Mouse (Mus musculus) kidney, embryonic 14.5 days (tissue): ENCODE measurements around the gene Larp7. TPM values are rescaled to one million over a fixed set of nuclear protein-coding genes. Genes with fewer than 3 reads are reported as not detected.

ENCODE experiments used
- ATAC-seq: fragments of 200-750 bp; cut with Nextera tagmentation; 2 replicates; pipeline ENCODE4 v1.8.0; 2017; ENCODE audit warnings: moderate number of reproducible peaks, mild to moderate bottlenecking, moderate TSS enrichment, moderate library complexity; ENCODE audit not compliant: low FRiP score, low TSS enrichment
- H3K27ac ChIP-seq: fragments of 300-500 bp; sonication (generic); 2 replicates; pipeline ENCODE4 v1.5.1; 2014; ENCODE audit warnings: low read depth, mild to moderate bottlenecking, low read length, moderate library complexity, mixed read lengths
- H3K27me3 ChIP-seq: fragments of 300-500 bp; sonication (generic); 2 replicates; pipeline ENCODE4 v1.6.1; 2014; ENCODE audit warnings: mild to moderate bottlenecking, low read length; ENCODE audit not compliant: control insufficient read depth, insufficient read depth
- H3K36me3 ChIP-seq: fragments of 300-500 bp; sonication (generic); 2 replicates; pipeline ENCODE4 v1.6.1; 2014; ENCODE audit warnings: low read length, mixed read lengths; ENCODE audit not compliant: control insufficient read depth, insufficient read depth
- H3K4me1 ChIP-seq: fragments of 300-500 bp; sonication (generic); 2 replicates; pipeline ENCODE4 v1.6.1; 2014; ENCODE audit warnings: low read length, mixed read lengths; ENCODE audit not compliant: control insufficient read depth, insufficient read depth
- H3K4me2 ChIP-seq: fragments of 300-500 bp; sonication (generic); replicated peaks from 2 replicates; pipeline ENCODE4 v1.6.1; 2014; ENCODE audit warnings: low read depth, mild to moderate bottlenecking, low read length
- H3K4me3 ChIP-seq: fragments of 300-500 bp; sonication (generic); 2 replicates; pipeline ENCODE4 v1.5.1; 2014; ENCODE audit warnings: mild to moderate bottlenecking, low read length
- H3K9ac ChIP-seq: fragments of 300-500 bp; sonication (generic); 2 replicates; pipeline ENCODE4 v1.6.1; 2014; ENCODE audit warnings: low read depth, mild to moderate bottlenecking, low read length, moderate library complexity
- H3K9me3 ChIP-seq: fragments of 300-500 bp; sonication (generic); 2 replicates; pipeline ENCODE4 v1.6.1; 2016; ENCODE audit warnings: low read length; ENCODE audit not compliant: control insufficient read depth
- WGBS: fragments of 180-500 bp; shearing (Covaris S2); extraction: QIAGEN DNeasy Blood & Tissue Kit; methylation state at CpG from one replicate; pipeline ENCODE4 v1.1.7; 2014; 5-methylcytosine and 5-hydroxymethylcytosine counted together
- polyA plus RNA-seq: library from polyadenylated mRNA; unstranded; fragments of >200 nt; fragmentation: Nextera tagmentation; extraction: Ambion mirVana; gene quantifications from 2 replicates; pipeline ENCODE4 v1.2.1, GENCODE M21; 2014

Gene Larp7
- polyA plus RNA-seq, 1 experiment from 2014 or later, result 65.2 TPM

GRCm38 (mm10) chr3:127521156-127521555 lies 32.0 kb downstream of the Larp7 start:
- no peak for ATAC-seq
- H3K27me3 ChIP-seq, result no peaks in the 10 kb centered on the region

DNA sequence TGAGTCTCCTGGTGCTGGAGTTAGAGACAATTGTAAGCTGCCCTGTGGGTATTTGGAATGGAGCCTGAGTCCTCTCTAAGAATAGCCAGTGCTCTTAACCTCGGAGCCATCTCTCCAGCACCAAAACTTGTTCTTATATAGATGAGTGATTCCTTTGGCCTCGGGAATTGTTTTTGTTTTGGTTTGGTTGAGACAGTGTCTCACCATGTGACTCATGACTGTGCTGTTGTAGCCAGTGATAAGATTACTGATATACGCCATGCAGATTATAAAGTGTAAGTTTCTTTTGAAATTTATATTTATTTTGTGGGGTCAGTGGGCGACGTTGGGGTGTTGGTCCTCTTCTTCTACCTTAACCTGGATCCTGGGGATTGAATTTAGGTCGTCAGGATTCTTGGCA lies 32.8 kb downstream of the Larp7 start:
- no peaks in the 10 kb centered on the region for H3K9me3 ChIP-seq
- no peaks in the 10 kb centered on the region for H3K36me3 ChIP-seq
- no peaks in the 10 kb centered on the region for H3K27me3 ChIP-seq
- no peak overlapping the region for H3K4me2 ChIP-seq
- no peak overlapping the region for H3K9ac ChIP-seq
- no peak for ATAC-seq
- 81% methylated on average over 6 of the region's 6 CpGs for WGBS
- H3K27ac ChIP-seq, result no peak overlapping the region
- no peaks in the 10 kb centered on the region for H3K4me1 ChIP-seq
- H3K4me3 ChIP-seq, result no peak overlapping the region

More at GRCm38 (mm10) chr3:127521156-127521555, 32.0 kb downstream of the Larp7 start:
- H3K4me3 ChIP-seq, result no peak overlapping the region
- H3K4me1 ChIP-seq, result no peaks in the 10 kb centered on the region
- H3K9me3 ChIP-seq, result no peaks in the 10 kb centered on the region
- H3K27ac ChIP-seq, result no peak overlapping the region
- H3K36me3 ChIP-seq, result no peaks in the 10 kb centered on the region
- no peak overlapping the region for H3K4me2 ChIP-seq
- WGBS, result 67% methylated on average over 10 of the region's 10 CpGs
- H3K9ac ChIP-seq, result no peak overlapping the region

DNA sequence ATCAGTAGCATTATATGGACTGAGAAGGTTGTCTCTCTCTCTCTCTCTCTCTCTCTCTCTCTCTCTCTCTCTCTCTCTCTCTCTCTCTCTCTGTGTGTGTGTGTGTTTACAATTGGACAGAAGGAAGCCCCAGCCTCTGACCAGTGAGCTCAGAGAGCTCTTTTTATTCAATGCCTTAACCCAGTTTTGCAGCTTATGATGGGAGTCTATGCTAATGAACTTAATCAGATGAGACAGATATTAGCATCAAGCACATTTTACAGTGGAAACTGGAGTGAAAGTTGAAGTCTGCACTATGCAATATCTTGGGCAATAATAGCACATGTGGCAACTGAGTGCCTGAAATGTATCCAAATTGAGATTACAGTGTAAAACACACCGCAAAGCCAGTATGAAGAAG lies 37.9 kb downstream of the Larp7 start:
- Histone ChIP-seq H3K27ac (no peak overlapping the region), H3K9ac (no peak overlapping the region), H3K4me3 (no peak overlapping the region), H3K4me1 (no peaks in the 10 kb centered on the region), H3K4me2 (no peak overlapping the region), H3K9me3 (no peaks in the 10 kb centered on the region), H3K27me3 (no peaks in the 10 kb centered on the region), H3K36me3 (no peaks in the 10 kb centered on the region)
- 87% methylated on average over 1 of the region's 1 CpGs for WGBS
- no peak for ATAC-seq

DNA sequence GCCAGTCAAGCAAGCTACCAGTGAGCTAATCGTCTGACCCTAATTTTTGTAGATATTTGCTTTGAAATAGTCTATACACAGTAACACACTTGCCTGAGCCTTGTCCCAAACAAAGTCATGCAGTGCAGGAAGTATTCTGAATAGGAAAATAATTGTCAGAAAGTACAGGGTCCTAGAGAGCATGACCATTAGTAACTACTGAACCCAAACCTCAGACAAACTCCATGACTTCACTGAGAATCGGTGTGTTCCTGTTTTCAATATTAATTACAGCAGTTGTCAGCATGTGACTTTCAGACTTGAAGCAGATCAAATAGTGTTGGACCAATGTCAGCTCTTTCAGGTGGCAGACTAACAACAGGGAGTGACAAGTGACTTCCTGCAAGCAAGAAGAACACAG lies 39.5 kb downstream of the Larp7 start:
- Histone ChIP-seq H3K27ac (no peak overlapping the region), H3K36me3 (no peaks in the 10 kb centered on the region), H3K27me3 (no peaks in the 10 kb centered on the region), H3K4me3 (no peak overlapping the region), H3K4me1 (no peaks in the 10 kb centered on the region), H3K9me3 (no peaks in the 10 kb centered on the region), H3K9ac (no peak overlapping the region), H3K4me2 (no peak overlapping the region)
- ATAC-seq, result no peak
- 75% methylated on average over 2 of the region's 2 CpGs for WGBS

DNA sequence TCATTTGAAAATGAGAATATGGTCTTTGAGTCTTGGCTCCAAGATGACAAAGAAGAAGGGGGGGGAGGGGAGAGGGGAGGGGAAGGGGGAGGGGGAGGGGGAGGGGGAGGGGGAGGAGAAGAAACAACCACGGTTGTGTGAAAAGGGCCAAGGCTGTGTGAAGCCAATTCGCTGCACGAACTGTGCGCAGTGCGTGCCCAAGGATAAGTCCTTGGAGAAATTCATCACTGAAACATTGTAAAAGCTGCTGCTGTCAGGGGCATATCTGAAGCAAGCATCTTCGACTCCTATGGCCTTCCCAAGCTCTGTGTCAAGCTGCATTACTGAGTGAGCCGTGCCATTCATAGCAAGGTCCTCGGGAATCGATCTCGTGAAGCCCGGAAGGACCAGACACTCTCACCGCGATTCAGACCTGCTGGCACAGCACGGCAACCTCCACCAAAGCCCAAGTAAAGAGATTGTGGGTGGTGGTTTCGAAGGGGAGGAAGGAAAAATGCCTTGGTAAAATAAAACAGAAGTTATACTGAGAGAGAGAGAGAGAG lies 40.3 kb downstream of the Larp7 start:
- 78% methylated on average over 15 of the region's 15 CpGs for WGBS
- no peak for ATAC-seq
- Histone ChIP-seq H3K27me3 (no peaks in the 10 kb centered on the region), H3K4me1 (no peaks in the 10 kb centered on the region), H3K4me3 (no peak overlapping the region), H3K36me3 (no peaks in the 10 kb centered on the region), H3K9me3 (no peaks in the 10 kb centered on the region), H3K27ac (no peak overlapping the region), H3K4me2 (no peak overlapping the region), H3K9ac (no peak overlapping the region)

- no peaks in the 10 kb centered on the region for H3K36me3 ChIP-seq
- no peak for ATAC-seq
- WGBS, result 80% methylated on average over 12 of the region's 12 CpGs
These were observed 41.1 kb downstream of the Larp7 start for GRCm38 (mm10) chr3:127511786-127512746.

DNA sequence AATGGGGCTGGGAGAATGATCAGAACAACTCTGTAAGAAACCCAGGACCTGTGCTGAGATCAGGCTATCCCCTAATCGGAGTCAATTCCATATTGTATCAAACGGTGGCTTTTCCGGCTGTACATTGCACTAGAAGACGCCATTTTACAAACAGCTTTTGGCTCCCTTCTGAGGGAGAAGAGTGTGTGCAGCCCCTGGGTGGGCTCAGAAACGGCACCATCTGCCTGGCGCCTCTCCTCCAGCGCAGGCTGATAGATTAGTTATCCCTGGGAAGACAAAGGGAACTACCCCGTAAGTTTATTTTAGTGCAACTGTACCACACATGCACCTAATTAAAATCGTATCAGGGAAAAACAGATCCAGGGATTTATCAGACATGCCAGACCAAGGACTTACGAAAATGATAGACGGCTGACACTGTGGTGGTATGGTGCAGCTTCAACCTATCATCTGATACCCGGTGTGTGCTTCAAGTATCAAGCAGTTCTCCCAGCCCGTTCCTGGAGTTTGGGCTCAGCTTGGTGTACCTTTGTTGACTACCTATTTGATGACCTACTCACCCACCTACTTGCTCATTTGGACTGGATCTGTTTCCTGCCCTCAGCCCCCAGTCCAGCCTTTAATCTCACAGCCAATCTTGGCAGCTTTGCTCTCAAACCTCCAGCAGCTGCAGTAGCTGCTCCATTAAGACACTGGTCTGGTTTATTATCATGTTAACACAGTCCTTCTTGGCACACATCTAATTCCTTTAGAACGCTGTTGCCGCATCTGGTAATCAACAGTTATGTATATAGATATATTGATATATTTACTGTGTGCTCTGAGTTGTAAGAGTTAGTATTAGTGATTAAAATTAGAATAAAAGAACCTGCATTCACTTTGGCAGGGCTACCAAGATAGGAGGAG lies 45.0 kb downstream of the Larp7 start:
- Histone ChIP-seq H3K4me3 (no peak overlapping the region), H3K9ac (no peak overlapping the region), H3K9me3 (no peaks in the 10 kb centered on the region), H3K4me1 (no peaks in the 10 kb centered on the region), H3K36me3 (no peaks in the 10 kb centered on the region), H3K27ac (no peak overlapping the region), H3K4me2 (no peak overlapping the region), H3K27me3 (no peaks in the 10 kb centered on the region)
- no peak for ATAC-seq
- 85% methylated on average over 15 of the region's 15 CpGs for WGBS

More at GRCm38 (mm10) chr3:127511786-127512746, 41.1 kb downstream of the Larp7 start:
- no peak overlapping the region for H3K27ac ChIP-seq
- no peaks in the 10 kb centered on the region for H3K4me1 ChIP-seq
- no peak overlapping the region for H3K4me3 ChIP-seq
- no peak overlapping the region for H3K4me2 ChIP-seq
- no peaks in the 10 kb centered on the region for H3K9me3 ChIP-seq
- H3K9ac ChIP-seq, result no peak overlapping the region
- H3K27me3 ChIP-seq, result no peaks in the 10 kb centered on the region

- Histone ChIP-seq H3K4me3 (peak within 1 kb of the TSS; percentile 59), H3K27me3 (peaks cover 26% of the 10 kb centered on the region), H3K4me1 (peaks cover 5% of the 10 kb centered on the region), H3K27ac (no peak within 1 kb of the TSS), H3K9ac (peak within 1 kb of the TSS; percentile 67), H3K36me3 (no peaks in the 10 kb centered on the region), H3K9me3 (no peaks in the 10 kb centered on the region), H3K4me2 (peak within 1 kb of the TSS; percentile 100)
- peak; percentile 90 for ATAC-seq
- WGBS, result under 1% methylated on average over 51 of the region's 62 CpGs
These were observed 54.3 kb downstream of the Larp7 start, which contains the start of gene Ank2 for GRCm38 (mm10) chr3:127498742-127499400. Gene Ank2 (minus strand): TSS chr3:127499350.
